Mouse (Mus musculus) hindbrain, embryonic 10.5 days (tissue): ENCODE measurements around the gene Nr6a1. TPM values are rescaled to one million over a fixed set of nuclear protein-coding genes. Genes with fewer than 3 reads are reported as not detected.

Experiments used
- DNase-seq: peaks from one replicate; pipeline ENCODE4 v3.0.0-alpha.2; 2017; ENCODE audit warnings: low spot score
- H3K27ac ChIP-seq: fragments of 300-500 bp; sonication (generic); 2 replicates; pipeline ENCODE4 v1.5.1; 2016; ENCODE audit warnings: mild to moderate bottlenecking, moderate library complexity
- H3K27me3 ChIP-seq: fragments of 300-500 bp; sonication (generic); 2 replicates; pipeline ENCODE4 v1.6.1; 2016; ENCODE audit warnings: mild to moderate bottlenecking; ENCODE audit not compliant: poor library complexity, insufficient read depth, severe bottlenecking
- H3K36me3 ChIP-seq: fragments of 300-500 bp; sonication (generic); 2 replicates; pipeline ENCODE4 v1.6.1; 2016; ENCODE audit warnings: mild to moderate bottlenecking, moderate library complexity
- H3K4me1 ChIP-seq: fragments of 300-500 bp; sonication (generic); replicated peaks from 2 replicates; pipeline ENCODE4 v1.6.1; 2016; ENCODE audit warnings: mild to moderate bottlenecking
- H3K4me3 ChIP-seq: fragments of 300-500 bp; sonication (generic); 2 replicates; pipeline ENCODE4 v1.5.1; 2016; ENCODE audit warnings: mild to moderate bottlenecking, moderate library complexity
- H3K9me3 ChIP-seq: fragments of 300-500 bp; sonication (generic); 2 replicates; pipeline ENCODE4 v1.6.1; 2016; ENCODE audit warnings: mild to moderate bottlenecking, moderate library complexity
- WGBS: fragments of 180-500 bp; shearing (Covaris S2); methylation state at CpG from one replicate; pipeline ENCODE4 v1.1.7; 2016; 5-methylcytosine and 5-hydroxymethylcytosine counted together
- polyA plus RNA-seq: library from polyadenylated mRNA; unstranded; fragments of >200 nt; fragmentation: Nextera tagmentation; extraction: Ambion mirVana; gene quantifications from 2 replicates; pipeline ENCODE4 v1.2.1, GENCODE M21; 2016

The Nr6a1 gene
- polyA plus RNA-seq, 1 experiment from 2014 or later = 5.1 TPM

DNA sequence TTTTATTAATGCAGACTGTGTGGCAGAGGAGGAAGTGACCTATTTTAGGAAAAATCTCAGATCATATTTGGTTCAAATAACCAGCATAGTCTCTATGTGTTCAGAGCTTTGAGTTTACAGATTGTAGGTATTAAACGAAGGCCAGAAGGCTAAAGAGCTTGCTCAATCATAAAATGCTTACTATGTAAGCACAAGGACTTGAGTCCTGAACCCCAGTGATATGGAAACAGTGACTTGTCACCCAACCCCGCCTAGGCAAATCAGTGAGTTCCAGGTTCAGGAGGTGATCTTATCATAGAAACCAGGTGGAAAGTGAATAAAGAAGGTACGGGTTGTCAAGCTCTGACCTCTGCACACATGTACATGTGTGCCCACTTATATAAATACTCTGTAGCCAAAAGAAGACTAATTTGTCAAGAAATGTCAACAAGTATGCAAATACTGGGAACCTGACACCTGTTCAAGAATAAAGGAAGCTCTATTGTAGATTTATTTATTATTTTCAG is 99.6 kb downstream of the Nr6a1 start:
- DNase-seq = no peak
- Histone ChIP-seq H3K27ac (no peak overlapping the region), H3K36me3 (peaks cover 22% of the 10 kb centered on the region), H3K4me3 (no peak overlapping the region), H3K4me1 (peaks cover 25% of the 10 kb centered on the region), H3K9me3 (no peaks in the 10 kb centered on the region), H3K27me3 (no peaks in the 10 kb centered on the region)
- 91% methylated on average over 3 of the region's 3 CpGs for WGBS

DNA sequence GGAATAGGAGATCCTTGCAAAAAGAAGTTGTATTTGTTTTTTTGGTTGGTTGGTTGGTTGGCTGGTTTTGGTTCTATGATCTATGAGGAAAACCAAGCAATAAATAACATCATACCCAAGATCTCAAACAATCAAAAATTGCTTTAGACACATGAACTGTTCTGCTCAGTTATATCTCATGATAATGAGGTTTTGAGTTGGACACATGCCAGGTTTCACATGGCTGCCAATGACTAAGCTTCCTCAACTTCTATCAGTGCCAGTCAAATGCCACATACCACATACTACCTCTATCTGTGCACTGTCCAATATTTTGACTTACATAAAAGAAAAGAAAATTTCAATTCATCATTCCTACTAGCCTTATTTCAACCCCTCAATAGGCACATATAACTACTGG is 101.3 kb downstream of the Nr6a1 start:
- Histone ChIP-seq H3K36me3 (peaks cover 8% of the 10 kb centered on the region), H3K27me3 (no peaks in the 10 kb centered on the region), H3K9me3 (no peaks in the 10 kb centered on the region), H3K4me3 (peak overlapping the region; percentile 61), H3K4me1 (peaks cover 31% of the 10 kb centered on the region), H3K27ac (peak overlapping the region; percentile 94)
- DNase-seq = no peak

DNA sequence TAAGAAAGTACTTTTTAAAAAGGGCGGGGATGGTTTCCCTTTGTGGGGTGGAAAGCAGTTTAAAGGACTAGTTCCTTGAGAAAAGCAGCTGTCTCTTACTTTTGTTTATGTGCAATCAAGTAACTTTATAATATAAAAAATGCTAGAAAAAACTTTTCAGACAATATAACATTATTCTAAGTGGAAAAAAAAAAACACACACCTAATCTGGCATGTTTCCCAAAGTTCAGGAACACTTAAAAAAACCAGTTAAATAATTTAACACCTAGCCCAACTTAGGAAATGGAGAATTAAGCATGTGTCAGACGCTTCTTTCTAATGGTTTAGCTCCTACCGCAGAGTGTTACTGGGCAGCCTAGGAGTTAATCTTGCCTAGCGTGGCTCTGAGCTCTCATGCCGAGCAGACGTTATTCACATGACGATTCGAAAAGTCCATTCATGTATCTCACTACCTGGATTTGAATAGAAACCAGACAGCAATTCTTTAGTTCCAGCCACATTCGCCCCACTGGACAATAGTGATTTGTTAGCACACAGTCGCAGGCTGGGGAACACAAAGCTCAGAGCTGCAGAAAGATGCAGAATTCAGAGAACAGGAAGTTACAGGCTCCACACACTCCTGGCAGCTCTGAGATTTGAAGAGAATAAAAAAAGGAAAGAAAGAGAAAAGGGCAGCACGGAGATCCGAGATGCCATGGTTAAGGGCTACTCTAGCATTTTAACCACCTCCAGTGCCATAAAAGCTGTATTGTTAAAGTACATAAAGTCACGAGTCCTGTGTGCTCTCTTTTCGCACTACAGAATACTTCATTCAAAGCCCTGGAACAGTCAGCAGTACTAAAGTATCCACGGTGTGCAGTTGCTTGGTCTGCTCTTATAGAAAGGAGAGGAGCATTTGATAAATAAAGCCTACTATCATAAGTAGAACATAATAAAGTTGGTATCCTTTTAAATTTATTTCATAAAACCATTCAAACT is 102.4 kb downstream of the Nr6a1 start:
- 10% methylated on average over 15 of the region's 15 CpGs for WGBS
- H3K36me3 ChIP-seq = no peaks in the 10 kb centered on the region
- H3K27me3 ChIP-seq = no peaks in the 10 kb centered on the region
- peak overlapping the region; percentile 94 for H3K27ac ChIP-seq
- peak; percentile 75 for DNase-seq
- peaks cover 31% of the 10 kb centered on the region for H3K4me1 ChIP-seq
- peak overlapping the region; percentile 61 for H3K4me3 ChIP-seq
- H3K9me3 ChIP-seq = no peaks in the 10 kb centered on the region

DNA sequence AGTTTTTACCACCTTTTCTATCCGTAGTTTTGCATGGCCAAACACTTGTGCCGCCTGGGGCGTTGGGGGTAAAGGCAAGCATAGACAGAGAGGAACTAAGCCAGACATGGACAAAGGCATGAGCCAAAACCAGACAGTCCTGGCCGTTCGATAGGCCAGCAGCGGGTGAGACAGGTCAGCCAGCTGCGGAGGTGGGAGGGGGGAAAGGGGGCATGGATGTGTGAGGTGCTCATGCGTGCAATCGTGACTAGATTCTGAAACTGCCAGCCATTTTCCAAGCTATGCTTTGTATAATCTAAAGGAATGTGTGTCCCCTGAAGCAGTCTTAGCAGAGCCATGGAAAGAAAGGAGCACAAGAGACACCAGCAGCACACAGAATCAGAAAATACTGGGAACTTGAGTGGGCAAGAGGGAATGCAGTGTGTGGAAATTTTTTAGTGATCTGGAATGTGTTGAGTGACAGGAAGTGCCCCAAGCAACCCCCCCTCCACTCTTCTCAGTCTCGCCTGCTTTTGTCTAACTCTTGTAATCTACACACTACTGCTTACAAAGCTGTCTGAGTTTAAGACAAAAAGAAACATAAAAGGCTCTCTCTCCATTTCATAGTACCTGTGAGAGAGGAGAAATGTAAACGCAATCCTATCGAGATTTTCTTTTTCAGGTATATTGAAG is 103.4 kb downstream of the Nr6a1 start:
- Histone ChIP-seq H3K36me3 (no peaks in the 10 kb centered on the region), H3K27me3 (no peaks in the 10 kb centered on the region), H3K4me3 (peak overlapping the region; percentile 61), H3K27ac (peak overlapping the region; percentile 94), H3K9me3 (no peaks in the 10 kb centered on the region), H3K4me1 (peaks cover 31% of the 10 kb centered on the region)
- peak; percentile 91 for DNase-seq
- 8% methylated on average over 12 of the region's 12 CpGs for WGBS

DNA sequence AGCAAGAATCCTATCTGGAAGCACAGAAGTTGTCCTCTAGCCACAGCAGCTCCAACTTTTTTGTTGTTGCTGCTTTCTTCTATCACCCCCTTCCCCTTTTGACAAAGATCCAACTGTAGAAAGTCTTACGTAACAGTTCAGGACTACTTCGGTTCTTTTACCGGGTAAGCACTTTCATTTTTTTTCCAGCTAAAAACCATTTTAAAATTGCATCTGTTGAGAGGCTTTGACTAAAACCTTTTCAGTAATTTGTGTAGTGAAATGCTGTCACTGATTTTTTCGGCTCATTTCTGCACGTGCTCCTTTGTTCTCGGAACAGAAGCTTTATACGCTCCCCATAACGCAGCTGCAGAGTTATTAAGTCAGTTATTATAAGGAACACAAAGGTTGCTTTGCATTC is 104.1 kb downstream of the Nr6a1 start:
- Histone ChIP-seq H3K27ac (peak overlapping the region; percentile 94), H3K27me3 (no peaks in the 10 kb centered on the region), H3K4me1 (peaks cover 31% of the 10 kb centered on the region), H3K9me3 (no peaks in the 10 kb centered on the region), H3K36me3 (no peaks in the 10 kb centered on the region), H3K4me3 (peak overlapping the region; percentile 61)
- WGBS = 26% methylated on average over 8 of the region's 8 CpGs
- no peak for DNase-seq

DNA sequence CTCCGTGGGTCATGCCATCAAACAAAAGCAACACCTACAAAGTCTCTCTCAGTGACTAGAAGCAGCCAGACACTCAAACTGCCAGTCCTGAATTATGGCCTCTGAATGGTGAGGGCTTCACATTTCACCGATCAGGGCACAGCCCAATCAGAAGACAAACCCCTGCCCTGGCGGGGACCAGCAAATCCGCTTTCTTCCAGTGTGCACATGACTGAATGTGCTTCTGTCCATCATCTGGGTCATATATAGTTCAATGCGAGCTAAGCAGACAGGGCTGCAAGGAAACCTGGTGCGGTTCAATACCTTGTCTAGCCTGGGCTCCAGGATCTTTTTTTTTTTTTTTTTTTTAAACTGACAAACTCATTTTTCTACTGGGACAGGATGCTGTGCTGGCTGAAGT is 104.5 kb downstream of the Nr6a1 start:
- Histone ChIP-seq H3K27me3 (no peaks in the 10 kb centered on the region), H3K27ac (peak overlapping the region; percentile 94), H3K4me1 (peaks cover 30% of the 10 kb centered on the region), H3K4me3 (peak overlapping the region; percentile 61), H3K9me3 (no peaks in the 10 kb centered on the region), H3K36me3 (no peaks in the 10 kb centered on the region)
- 14% methylated on average over 6 of the region's 6 CpGs for WGBS
- peak; percentile 86 for DNase-seq

DNA sequence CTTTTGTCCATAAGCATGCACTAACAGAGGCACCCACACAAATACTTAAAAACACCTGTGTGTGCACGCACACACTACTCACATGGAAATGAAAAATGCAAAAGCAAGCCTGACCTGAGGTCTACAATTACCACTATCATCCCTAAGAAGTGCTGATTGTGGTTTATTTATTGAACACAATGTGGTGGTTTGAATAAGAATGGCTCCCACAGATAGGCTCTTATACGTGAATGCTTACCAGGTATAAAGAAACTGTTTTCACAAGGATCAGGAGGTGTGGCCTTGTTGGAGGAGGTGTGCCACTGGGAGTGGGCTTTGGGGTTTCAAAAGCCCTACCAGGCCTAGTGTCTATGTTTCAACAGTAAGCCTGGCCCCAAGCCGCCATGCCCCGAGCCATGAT is 110.0 kb downstream of the Nr6a1 start:
- DNase-seq = no peak
- Histone ChIP-seq H3K27me3 (no peaks in the 10 kb centered on the region), H3K4me3 (no peak overlapping the region), H3K4me1 (peaks cover 3% of the 10 kb centered on the region), H3K36me3 (no peaks in the 10 kb centered on the region), H3K27ac (no peak overlapping the region), H3K9me3 (no peaks in the 10 kb centered on the region)
- 78% methylated on average over 4 of the region's 4 CpGs for WGBS

DNA sequence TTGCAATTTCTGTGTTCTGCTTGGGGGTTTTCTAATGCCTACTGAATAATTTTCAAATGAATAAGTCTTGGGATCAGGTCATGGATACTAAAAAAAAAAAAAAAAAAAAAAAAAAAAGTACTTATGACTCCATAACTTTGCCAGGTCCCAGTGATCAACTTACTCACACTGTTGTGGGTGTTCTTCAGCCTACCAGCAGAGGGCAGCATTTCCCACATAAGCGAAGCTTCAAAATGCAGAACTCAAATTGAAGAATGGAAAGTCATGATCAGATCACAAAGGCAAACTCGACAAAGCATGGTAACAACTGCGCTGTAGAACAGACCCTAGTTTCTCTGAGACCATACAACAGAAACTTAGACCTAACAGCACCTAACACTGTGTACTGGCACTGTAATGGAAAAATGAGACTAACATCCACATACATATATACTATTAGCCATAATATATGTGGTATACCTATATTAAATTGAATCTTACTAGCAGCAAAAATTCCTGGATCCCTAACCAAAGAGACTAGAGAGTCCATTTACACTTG is 130.3 kb downstream of the Nr6a1 start:
- Histone ChIP-seq H3K4me1 (no peaks in the 10 kb centered on the region), H3K9me3 (no peaks in the 10 kb centered on the region), H3K27me3 (no peaks in the 10 kb centered on the region), H3K36me3 (no peaks in the 10 kb centered on the region), H3K4me3 (no peak overlapping the region), H3K27ac (no peak overlapping the region)
- 27% methylated on average over 3 of the region's 3 CpGs for WGBS
- DNase-seq = peak; percentile 74

DNA sequence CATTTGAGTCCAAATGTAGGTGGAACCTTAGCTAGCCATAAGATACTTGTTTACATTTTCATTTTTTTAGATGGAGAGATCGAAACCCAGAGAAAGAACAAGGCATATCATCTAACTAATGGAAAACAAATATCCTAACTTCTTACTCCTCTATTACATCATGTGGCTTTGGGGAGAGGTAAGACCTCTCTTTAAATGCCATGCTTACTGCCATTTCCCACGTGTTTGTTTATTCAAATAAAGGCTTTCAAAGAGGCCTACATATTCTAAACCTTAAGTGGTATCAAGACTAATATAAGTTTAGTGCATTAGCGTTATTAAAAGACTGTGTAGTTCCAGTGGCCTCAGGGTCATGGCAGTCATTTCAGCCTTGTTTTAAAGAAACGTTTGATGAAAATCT is 140.2 kb downstream of the Nr6a1 start:
- DNase-seq = no peak
- H3K4me3 ChIP-seq = no peak overlapping the region
- WGBS = 59% methylated on average over 4 of the region's 4 CpGs
- no peaks in the 10 kb centered on the region for H3K9me3 ChIP-seq
- H3K27me3 ChIP-seq = no peaks in the 10 kb centered on the region
- no peak overlapping the region for H3K27ac ChIP-seq
- H3K4me1 ChIP-seq = peaks cover 46% of the 10 kb centered on the region
- H3K36me3 ChIP-seq = no peaks in the 10 kb centered on the region

DNA sequence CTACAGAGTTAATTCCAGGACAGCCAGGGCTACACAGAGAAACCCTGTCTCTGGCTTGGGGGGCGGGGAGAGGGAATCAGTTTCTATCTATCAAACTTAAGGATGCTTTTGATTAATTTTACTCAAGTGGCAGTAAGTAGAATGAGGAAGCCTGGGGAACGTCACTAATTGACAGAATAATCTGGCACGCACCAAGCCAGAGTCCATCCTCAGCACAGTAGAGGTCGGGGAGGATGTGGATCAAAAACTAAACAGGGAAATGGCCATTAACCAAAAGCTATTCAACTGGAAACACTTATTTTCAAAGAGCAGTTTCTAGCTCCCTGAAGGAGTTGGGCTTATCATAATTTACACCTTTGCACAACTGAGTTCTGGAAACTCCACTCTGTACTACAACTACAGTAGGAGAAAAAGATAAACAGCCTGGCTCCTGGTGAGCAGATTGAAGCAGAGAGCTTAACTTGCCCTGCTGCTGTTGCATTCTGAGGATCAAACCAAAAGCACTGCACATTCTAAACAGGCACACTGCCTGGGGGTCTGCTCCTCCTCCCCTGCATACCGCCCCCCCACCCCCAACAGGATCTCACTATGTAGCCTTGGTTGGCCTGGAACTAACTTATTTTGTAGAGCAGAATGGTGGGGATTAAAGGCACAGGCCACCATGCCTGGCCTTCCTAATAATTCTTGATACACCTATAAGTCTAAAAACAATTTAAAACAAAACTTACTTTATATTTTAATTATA is 141.1 kb downstream of the Nr6a1 start:
- Histone ChIP-seq H3K27ac (peak overlapping the region; percentile 42), H3K36me3 (no peaks in the 10 kb centered on the region), H3K4me3 (no peak overlapping the region), H3K27me3 (no peaks in the 10 kb centered on the region), H3K9me3 (no peaks in the 10 kb centered on the region), H3K4me1 (peaks cover 55% of the 10 kb centered on the region)
- 30% methylated on average over 5 of the region's 5 CpGs for WGBS
- DNase-seq = peak; percentile 14

DNA sequence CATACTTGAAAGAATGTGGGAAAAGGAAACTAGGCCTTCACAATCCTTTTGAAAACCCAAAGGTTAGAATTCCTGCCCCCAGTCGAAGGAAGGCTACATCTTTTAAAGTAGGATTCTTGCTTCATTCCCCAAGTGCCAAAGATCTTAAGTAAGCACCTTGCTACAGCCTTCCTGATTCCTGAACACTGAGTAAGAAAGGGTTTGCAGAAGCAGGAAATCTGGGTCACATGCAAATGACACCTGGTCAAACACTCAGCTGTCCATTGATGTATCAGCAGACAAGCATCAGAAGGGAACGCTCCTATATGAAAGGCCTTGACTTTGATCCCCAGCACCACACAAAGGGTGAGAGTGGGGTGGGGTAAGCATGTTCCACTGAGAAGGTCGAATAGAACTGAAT is 142.4 kb downstream of the Nr6a1 start:
- 43% methylated on average over 3 of the region's 3 CpGs for WGBS
- Histone ChIP-seq H3K36me3 (no peaks in the 10 kb centered on the region), H3K9me3 (no peaks in the 10 kb centered on the region), H3K4me3 (no peak overlapping the region), H3K4me1 (peaks cover 68% of the 10 kb centered on the region), H3K27ac (peak overlapping the region; percentile 73; the same call in 1 of the 2 replicates), H3K27me3 (no peaks in the 10 kb centered on the region)
- no peak for DNase-seq

DNA sequence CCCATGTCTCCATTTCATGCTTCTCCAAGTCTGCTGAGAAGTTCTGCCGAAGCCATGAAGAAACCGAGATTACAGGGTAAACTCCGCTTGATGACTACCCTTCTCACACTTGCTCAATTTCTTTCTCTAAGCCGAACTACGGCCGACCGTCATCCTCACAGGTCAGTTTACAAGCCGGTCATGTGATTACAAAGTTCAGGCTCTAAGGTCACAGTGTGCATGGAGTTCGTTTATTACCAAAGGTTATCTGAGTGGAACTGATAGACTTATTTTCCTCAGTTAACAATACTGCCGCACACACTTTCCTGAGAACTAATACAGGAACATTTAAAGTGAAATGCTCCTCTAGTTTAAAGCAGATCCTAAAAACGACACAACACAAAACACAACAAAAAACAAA is 143.1 kb downstream of the Nr6a1 start:
- Histone ChIP-seq H3K4me1 (peaks cover 72% of the 10 kb centered on the region), H3K36me3 (no peaks in the 10 kb centered on the region), H3K9me3 (no peaks in the 10 kb centered on the region), H3K4me3 (peak overlapping the region; percentile 44), H3K27me3 (no peaks in the 10 kb centered on the region), H3K27ac (peak overlapping the region; percentile 73)
- peak; percentile 37 for DNase-seq
- WGBS = 9% methylated on average over 11 of the region's 11 CpGs
